Mouse (Mus musculus) sigmoid colon, adult 10 weeks (tissue): ENCODE results near the gene Ap2a2. TPM values are rescaled to one million over a fixed set of nuclear protein-coding genes. Genes with fewer than 3 reads are reported as not detected.

ENCODE experiments used
- polyA plus RNA-seq: library from polyadenylated mRNA; stranded (reverse); fragments of 350-450 nt; fragmentation: Illumina TruSeq; extraction: RNeasy Lipid Tissue Mini Kit (QIAGEN cat#74804); gene quantifications from one replicate; pipeline ENCODE4 v1.2.3, GENCODE M21; 2014; ENCODE audit warnings: low read depth, low replicate concordance

The Ap2a2 gene
- polyA plus RNA-seq = 59.0 TPM

DNA sequence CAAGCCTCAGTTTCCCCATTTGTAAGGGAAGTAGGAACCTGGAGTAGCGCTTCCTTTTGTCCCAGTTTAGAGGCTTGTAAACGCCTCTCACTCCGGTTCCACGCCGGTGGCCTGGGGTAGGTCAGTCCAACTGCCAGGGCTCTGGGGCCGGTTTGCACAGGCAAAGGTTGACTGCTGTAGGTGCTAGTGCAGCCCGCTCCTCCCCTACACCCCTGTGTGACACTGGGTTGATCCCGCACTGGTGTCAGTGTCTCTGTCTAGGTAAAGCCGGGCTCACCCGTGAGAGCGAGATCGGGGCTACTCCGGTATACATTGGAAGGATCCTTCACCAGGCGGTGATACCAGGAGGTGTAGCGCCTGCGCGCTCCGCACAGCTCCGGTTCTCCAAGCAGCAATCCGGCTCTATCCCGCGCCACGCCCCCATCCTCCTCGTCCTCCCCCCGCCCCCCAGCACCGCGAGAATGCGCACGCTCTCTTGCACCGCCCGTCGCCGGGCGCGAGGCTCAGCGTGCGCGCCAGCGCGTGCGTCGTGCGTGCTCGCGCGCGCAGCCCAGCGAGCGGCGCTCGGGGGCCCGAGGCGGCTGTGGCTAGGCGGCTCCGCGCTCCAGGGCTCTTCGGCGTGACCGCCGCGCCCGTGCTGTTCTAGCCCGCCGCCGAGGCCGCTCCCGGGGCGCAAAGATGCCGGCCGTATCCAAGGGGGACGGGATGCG is at the start of gene Ap2a2:
Ap2a2 (plus strand) TSS at position 492 of the 710 bp plus-strand sequence.

GRCm38 (mm10) chr7:141539556-141540311 is 22.2 kb upstream of the Ap2a2 start, which contains the start of gene Chid1:
Gene Chid1 (minus strand): TSS chr7:141539857.

Other genes starting within 250 kb of the Ap2a2 start
- gene Deaf1, start 234.5 kb upstream of the Ap2a2 start, polyA plus RNA-seq = 1.6 TPM
- gene Tmem80, start 234.4 kb upstream of the Ap2a2 start, polyA plus RNA-seq = 17.6 TPM
- gene Eps8l2, start 223.3 kb upstream of the Ap2a2 start, polyA plus RNA-seq = 14.2 TPM
- 19.4 TPM for gene Taldo1, start 170.0 kb upstream of the Ap2a2 start, polyA plus RNA-seq
- 10.9 TPM for gene Gatd1, start 148.0 kb upstream of the Ap2a2 start, polyA plus RNA-seq
- gene Cend1, start 132.7 kb upstream of the Ap2a2 start, polyA plus RNA-seq = 1.3 TPM
- 1.7 TPM for gene Slc25a22, start 124.3 kb upstream of the Ap2a2 start, polyA plus RNA-seq
- gene Pidd1, start 118.1 kb upstream of the Ap2a2 start, polyA plus RNA-seq = 0.28 TPM
- gene Rplp2, start 114.8 kb upstream of the Ap2a2 start, polyA plus RNA-seq = 29.5 TPM
- gene Pnpla2, start 107.0 kb upstream of the Ap2a2 start, polyA plus RNA-seq = 3.7 TPM
- gene Cracr2b, start 101.1 kb upstream of the Ap2a2 start, polyA plus RNA-seq = 1.9 TPM
- 35.4 TPM for gene Cd151, start 94.8 kb upstream of the Ap2a2 start, polyA plus RNA-seq
- 0.79 TPM for gene Polr2l, start 87.0 kb upstream of the Ap2a2 start, polyA plus RNA-seq
- gene Tspan4, start 86.9 kb upstream of the Ap2a2 start, polyA plus RNA-seq = 0.79 TPM
- 4.4 TPM for gene Chid1, start 22.3 kb upstream of the Ap2a2 start, polyA plus RNA-seq
- gene Muc6, start 93.1 kb downstream of the Ap2a2 start, polyA plus RNA-seq = 0.13 TPM
- gene Muc2, start 128.2 kb downstream of the Ap2a2 start, polyA plus RNA-seq = 6,492 TPM
- gene Muc5ac, start 226.8 kb downstream of the Ap2a2 start, polyA plus RNA-seq = not detected